Comparison of ENCODE assay signal across 8 mouse cellular contexts in the genomic region with DNA sequence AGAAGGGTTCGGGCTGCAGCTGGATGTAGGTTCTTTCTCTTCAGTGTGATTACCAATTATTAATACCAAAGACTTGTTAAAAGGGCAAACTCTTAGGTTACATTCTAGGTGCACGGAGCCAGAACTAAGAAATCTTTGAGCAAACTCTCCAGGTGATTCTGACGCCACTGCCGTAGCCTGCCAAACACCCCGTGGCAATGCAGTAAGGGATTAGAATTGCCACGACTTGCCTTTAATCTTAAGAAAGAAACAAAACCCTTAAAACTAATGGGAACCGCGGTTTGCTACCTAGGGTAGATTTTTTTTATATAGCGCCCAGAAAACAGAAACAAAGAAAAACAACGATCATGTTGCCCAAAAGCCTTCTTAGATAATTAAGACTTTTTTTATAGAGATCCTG. TPM values are rescaled to one million over a fixed set of nuclear protein-coding genes. Genes with fewer than 3 reads are reported as not detected.
A peak's percentile ranks its signal among the peaks of the same experiment; 100 is the strongest.
DNase-seq lines count a peak whose midpoint lies in the region; ATAC-seq and TF ChIP-seq lines count a peak whose summit lies in the region.

No protein-coding gene starts in this region.

- H3K9ac ChIP-seq in heart, embryonic 11.5 days (ENCODE audit: low read depth, low read length), result peak overlapping the region; percentile 96
- peak overlapping the region; percentile 96 for H3K9ac ChIP-seq in heart, postnatal 0 days (replicated peaks; ENCODE audit: low read depth, low read length)

- peak overlapping the region; percentile 90 for H3K4me3 ChIP-seq in heart, embryonic 11.5 days (ENCODE audit: low read depth, low read length)
- H3K4me3 ChIP-seq in heart, postnatal 0 days (ENCODE audit: low read depth, low read length), result peak overlapping the region; percentile 94
- H3K4me3 ChIP-seq in macrophage (ENCODE audit: inconsistent target), result peak overlapping the region; percentile 72

- no peak for TF ChIP-seq EP300 in heart, postnatal 0 days (IDR thresholded peaks at IDR 0.05; ENCODE audit: low read depth)

- peaks cover 35% of the 10 kb centered on the region for H3K79me2 ChIP-seq in macrophage (ENCODE audit: inconsistent target)

- ATAC-seq in heart, embryonic 11.5 days (replicated peaks; ENCODE audit: insufficient number of reproducible peaks, low FRiP score, low TSS enrichment), result no peak
- ATAC-seq in heart, postnatal 0 days (ENCODE audit: insufficient read depth, low read depth), result no peak

- H3K36me3 ChIP-seq in heart, embryonic 11.5 days (ENCODE audit: control insufficient read depth, insufficient read depth, low read length), result no peaks in the 10 kb centered on the region
- no peaks in the 10 kb centered on the region for H3K36me3 ChIP-seq in heart, postnatal 0 days (replicated peaks; ENCODE audit: control insufficient read depth, insufficient read depth, low read length)
- no peaks in the 10 kb centered on the region for H3K36me3 ChIP-seq in macrophage (ENCODE audit: inconsistent target)

- 5% methylated on average over 10 of the region's 10 CpGs for WGBS in heart, embryonic 11.5 days (ENCODE audit: insufficient replicate concordance)
- WGBS in heart, postnatal 0 days, result 7% methylated on average over 10 of the region's 10 CpGs
- 19% methylated on average over 10 of the region's 10 CpGs for WGBS in macrophage (ENCODE audit: missing documents)

- H3K4me2 ChIP-seq in heart, embryonic 11.5 days, result peak overlapping the region; percentile 74
- H3K4me2 ChIP-seq in heart, postnatal 0 days (ENCODE audit: low read depth, low read length), result peak overlapping the region; percentile 71

- peak overlapping the region; percentile 99 for H3K27ac ChIP-seq in heart, embryonic 11.5 days (ENCODE audit: low read depth, low read length)
- peak overlapping the region; percentile 100 for H3K27ac ChIP-seq in heart, postnatal 0 days (ENCODE audit: low read depth)
- H3K27ac ChIP-seq in macrophage, result no peak overlapping the region

- no peak for TF ChIP-seq CTCF in heart, postnatal 0 days (IDR thresholded peaks at IDR 0.05; ENCODE audit: low read depth)

- H3K9me3 ChIP-seq in heart, embryonic 11.5 days (replicated peaks; ENCODE audit: control insufficient read depth, low read length), result no peaks in the 10 kb centered on the region
- H3K9me3 ChIP-seq in heart, postnatal 0 days (replicated peaks; ENCODE audit: control insufficient read depth, low read length), result no peaks in the 10 kb centered on the region

- H3K27me3 ChIP-seq in heart, embryonic 11.5 days (ENCODE audit: control insufficient read depth, insufficient read depth, low read length), result no peaks in the 10 kb centered on the region
- no peaks in the 10 kb centered on the region for H3K27me3 ChIP-seq in heart, postnatal 0 days (ENCODE audit: control insufficient read depth, insufficient read depth, low read length)

- no peak for DNase-seq in heart, postnatal 25 days (ENCODE audit: low spot score)
- peak; percentile 22 for DNase-seq in MN1 (ENCODE audit: low spot score)
- DNase-seq in heart, postnatal 0 days (ENCODE audit: low spot score), result no peak
- no peak for DNase-seq in urinary bladder, postnatal 25 days (ENCODE audit: low spot score)
- DNase-seq in thymus, postnatal 0 days (ENCODE audit: low spot score), result no peak
- no peak for DNase-seq in adrenal gland, postnatal 14 days

- intact Hi-C loops in heart, postnatal 25 days (cut with DNase I), result loop anchor here (5.0 kb wide), 1 partner anchor 47 kb away; no protein-coding TSS in a partner anchor

- H3K4me1 ChIP-seq in heart, embryonic 11.5 days (ENCODE audit: control insufficient read depth, insufficient read depth, low read length), result peaks cover 13% of the 10 kb centered on the region
- peaks cover 26% of the 10 kb centered on the region for H3K4me1 ChIP-seq in heart, postnatal 0 days (ENCODE audit: control insufficient read depth, insufficient read depth)

RNA-seq across cellular contexts. Expression of gene Dstn, which starts 0.9 kb away (rescaled TPM):
- polyA plus RNA-seq in heart, embryonic 11.5 days (2014; fragmentation: Nextera tagmentation; extraction: Ambion mirVana), result 1,059 and 1,185 TPM in 2 replicates
- 100 to 1,000 TPM; 233 to 243 TPM for total RNA-seq in heart, postnatal 25 days (2021)
- 627 and 637 TPM in 2 replicates for total RNA-seq in heart, postnatal 0 days (2014; rRNA removed; ENCODE audit: low replicate concordance)
- 912 and 913 TPM in 2 replicates for polyA plus RNA-seq in heart, postnatal 0 days (2015; fragmentation: Nextera tagmentation; extraction: Ambion mirVana)
- total RNA-seq in macrophage (2018; cell fraction: chromatin; rRNA removed), result 10 to 100 TPM in 23 of 26 experiments, 1 to 10 TPM in 3; 9.0 to 49.3 (median 16.0) TPM
- total RNA-seq in macrophage (2018; cell fraction: cytosol; rRNA removed), result 100 to 1,000 TPM; 120 to 178 (median 156) TPM
- 10 to 100 TPM; 27.2 to 96.4 (median 51.3) TPM for total RNA-seq in macrophage (2018; cell fraction: nucleus; rRNA removed)
- polyA plus RNA-seq in macrophage (2018), result 154 to 176 TPM (median 162 TPM) in 3 replicates
- polyA plus RNA-seq in thymus, postnatal 0 days (2015; fragmentation: Nextera tagmentation; extraction: Ambion mirVana), result 205 and 225 TPM in 2 replicates
- 194 and 201 TPM in 2 replicates for total RNA-seq in adrenal gland, postnatal 14 days (2021)

RNA-seq across cellular contexts. Expression of gene Bfsp1, which starts 51.2 kb away (rescaled TPM):
- polyA plus RNA-seq in heart, embryonic 11.5 days (2014; fragmentation: Nextera tagmentation; extraction: Ambion mirVana), result 1.5 and 1.9 TPM in 2 replicates
- under 1 TPM; 0.34 TPM for total RNA-seq in heart, postnatal 25 days (2021)
- 0.23 and 0.70 TPM in 2 replicates for total RNA-seq in heart, postnatal 0 days (2014; rRNA removed; ENCODE audit: low replicate concordance)
- 1.1 and 1.3 TPM in 2 replicates for polyA plus RNA-seq in heart, postnatal 0 days (2015; fragmentation: Nextera tagmentation; extraction: Ambion mirVana)
- not detected for total RNA-seq in macrophage (2018; cell fraction: chromatin; rRNA removed)
- under 1 TPM in 6 of 26 experiments, not detected in 20; 0.03 to 0.11 (median 0.06) TPM for total RNA-seq in macrophage (2018; cell fraction: cytosol; rRNA removed)
- total RNA-seq in macrophage (2018; cell fraction: nucleus; rRNA removed), result under 1 TPM in 3 of 26 experiments, not detected in 23; 0.22 to 0.38 (median 0.27) TPM
- 0.10 TPM in 1 of 3 replicates, not detected in the others for polyA plus RNA-seq in macrophage (2018)
- polyA plus RNA-seq in thymus, postnatal 0 days (2015; fragmentation: Nextera tagmentation; extraction: Ambion mirVana), result 0.62 and 0.66 TPM in 2 replicates
- total RNA-seq in adrenal gland, postnatal 14 days (2021), result 0.74 and 0.94 TPM in 2 replicates
